Mouse (Mus musculus) liver, postnatal 0 days (tissue): Measurements from ENCODE around the gene Sinhcaf.

Source experiments
- CTCF ChIP-seq: sonication (generic); IDR thresholded peaks from 2 replicates; pipeline ENCODE4 v1.5.1; 2016; ENCODE audit warnings: antibody characterized with exemption, low read depth
- EP300 ChIP-seq: IDR thresholded peaks from 2 replicates; pipeline ENCODE4 v1.6.1; 2016; ENCODE audit warnings: antibody characterized with exemption, low read depth, mild to moderate bottlenecking

DNA sequence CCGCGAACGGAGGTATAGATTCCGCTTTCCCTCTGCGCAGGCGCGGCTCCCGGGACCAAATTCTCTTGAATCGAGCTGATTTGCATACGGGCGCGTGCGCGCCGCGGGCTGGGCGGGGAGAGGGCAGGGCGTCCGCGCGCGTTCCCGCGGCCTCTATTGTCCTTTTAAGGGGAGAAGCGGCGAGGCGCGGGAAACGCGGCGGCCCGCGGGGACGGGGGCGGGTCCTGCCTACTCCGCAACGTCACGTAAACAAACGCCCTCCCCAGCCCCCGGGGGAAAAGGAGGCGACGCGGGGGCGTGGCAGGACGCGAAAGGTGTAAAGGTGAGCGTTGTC lies at the start of gene Sinhcaf:
- TF ChIP-seq EP300 (no peak), CTCF (no peak)
